ENCODE assay signal across 44 mouse cellular contexts in the genomic region with DNA sequence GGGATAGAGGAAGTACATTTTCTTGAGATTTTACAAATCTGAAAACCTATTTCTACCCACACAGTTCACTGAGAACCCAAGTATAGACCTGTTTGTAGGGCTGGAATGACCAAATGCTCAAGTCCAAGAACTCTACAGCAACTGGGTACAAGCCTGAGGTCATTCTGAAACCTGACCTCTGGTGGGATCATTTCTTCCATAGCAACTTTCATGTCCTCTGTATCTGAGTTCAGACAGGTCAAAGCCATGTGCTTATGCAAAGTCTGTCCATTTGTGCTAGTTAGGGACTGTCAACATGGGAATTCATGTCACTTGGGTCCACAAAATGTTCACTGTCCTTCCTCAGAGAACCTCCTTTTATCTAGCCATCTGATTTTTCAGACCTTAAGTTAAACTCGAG. TPM values are rescaled to one million over a fixed set of nuclear protein-coding genes. Genes with fewer than 3 reads are reported as not detected.
"Had no signal": no experiment of that assay in that cellular context is flagged by ENCODE, and none has a peak within 500 bp of the region (broad histone marks: within the 10 kb centered on the region; RNA-seq: fewer than 3 reads in every experiment).

No protein-coding gene starts in this region.

- H3K27ac ChIP-seq: limb, embryonic 10.5 days; limb, embryonic 12.5 days; limb, embryonic 13.5 days; limb, embryonic 15.5 days; liver, embryonic 12.5 days; liver, embryonic 13.5 days; liver, embryonic 14.5 days; liver, embryonic 15.5 days; lung, embryonic 15.5 days; macrophage; midbrain, embryonic 10.5 days; midbrain, embryonic 12.5 days; midbrain, embryonic 13.5 days; midbrain, embryonic 15.5 days had no signal

- H3K4me3 ChIP-seq: limb, embryonic 10.5 days; limb, embryonic 12.5 days; limb, embryonic 13.5 days; limb, embryonic 15.5 days; liver, embryonic 12.5 days; liver, embryonic 13.5 days; liver, embryonic 15.5 days; lung, embryonic 15.5 days; megakaryocyte, embryonic 14.5 days; midbrain, embryonic 10.5 days; midbrain, embryonic 12.5 days; midbrain, embryonic 13.5 days; midbrain, embryonic 15.5 days; myocyte had no signal

- H3K36me3 ChIP-seq: limb, embryonic 10.5 days; limb, embryonic 12.5 days; limb, embryonic 13.5 days; limb, embryonic 15.5 days; liver, embryonic 12.5 days; liver, embryonic 13.5 days; liver, embryonic 15.5 days; lung, embryonic 15.5 days; midbrain, embryonic 10.5 days; midbrain, embryonic 12.5 days; midbrain, embryonic 13.5 days; midbrain, embryonic 15.5 days had no signal

- H3K4me2 ChIP-seq: limb, embryonic 12.5 days; limb, embryonic 13.5 days; limb, embryonic 15.5 days; liver, embryonic 11.5 days; liver, embryonic 12.5 days; liver, embryonic 13.5 days; liver, embryonic 15.5 days; lung, embryonic 14.5 days; lung, embryonic 15.5 days; midbrain, embryonic 11.5 days; midbrain, embryonic 12.5 days; midbrain, embryonic 13.5 days; midbrain, embryonic 15.5 days had no signal

- H3K9me3 ChIP-seq: limb, embryonic 10.5 days; limb, embryonic 12.5 days; limb, embryonic 13.5 days; limb, embryonic 15.5 days; liver, embryonic 12.5 days; liver, embryonic 13.5 days; liver, embryonic 15.5 days; lung, embryonic 15.5 days; megakaryocyte, embryonic 14.5 days; midbrain, embryonic 10.5 days; midbrain, embryonic 12.5 days; midbrain, embryonic 13.5 days; midbrain, embryonic 15.5 days had no signal

- H3K27me3 ChIP-seq: limb, embryonic 12.5 days; limb, embryonic 13.5 days; limb, embryonic 15.5 days; liver, embryonic 12.5 days; liver, embryonic 13.5 days; liver, embryonic 15.5 days; lung, embryonic 15.5 days; midbrain, embryonic 12.5 days; midbrain, embryonic 13.5 days; midbrain, embryonic 15.5 days had no signal

- H3K9ac ChIP-seq: limb, embryonic 12.5 days; limb, embryonic 13.5 days; limb, embryonic 15.5 days; liver, embryonic 12.5 days; liver, embryonic 13.5 days; liver, embryonic 14.5 days; liver, embryonic 15.5 days; liver, postnatal 0 days; lung, embryonic 14.5 days; lung, embryonic 15.5 days; midbrain, embryonic 12.5 days; midbrain, embryonic 13.5 days; midbrain, embryonic 15.5 days had no signal

- H3K4me1 ChIP-seq: limb, embryonic 10.5 days; limb, embryonic 12.5 days; limb, embryonic 13.5 days; limb, embryonic 15.5 days; liver, embryonic 12.5 days; liver, embryonic 13.5 days; liver, embryonic 15.5 days; lung, embryonic 15.5 days; megakaryocyte, embryonic 14.5 days; midbrain, embryonic 10.5 days; midbrain, embryonic 12.5 days; midbrain, embryonic 13.5 days; midbrain, embryonic 15.5 days had no signal

- DNase-seq: left cerebral cortex, postnatal 4 days; liver; liver, embryonic 13.5 days; liver, postnatal 0 days; lung, adult 18-20 months; lung, adult 2 months; lung, embryonic 14.5 days; lung, postnatal 10 days; lung, postnatal 14 days; lung, postnatal 36 days; lung, postnatal 4 days; midbrain, embryonic 14.5 days had no signal

RNA-seq across cellular contexts. Expression of a gene that starts 42.4 kb away (rescaled TPM):
- total RNA-seq: left cerebral cortex, adult 8-10 months; left cerebral cortex, postnatal 10 days; left cerebral cortex, postnatal 14 days; left cerebral cortex, postnatal 25 days; left cerebral cortex, postnatal 36 days; left cerebral cortex, postnatal 4 days; liver, adult 2 months; megakaryocyte progenitor cell, adult 5-6 weeks; megakaryocyte, adult 5-6 weeks; megakaryocyte-erythroid progenitor cell, adult 5-6 weeks; midbrain, postnatal 0 days; monocyte, adult 5-6 weeks had no signal
- polyA plus RNA-seq: macrophage; midbrain, embryonic 11.5 days; midbrain, embryonic 12.5 days; midbrain, embryonic 13.5 days; midbrain, embryonic 14.5 days; midbrain, embryonic 16.5 days; midbrain, postnatal 0 days; myocyte; neural tube, embryonic 11.5 days had no signal

RNA-seq across cellular contexts. Expression of a gene that starts 46.5 kb away (rescaled TPM):
- total RNA-seq: liver, adult 2 months; megakaryocyte, adult 5-6 weeks; monocyte, adult 5-6 weeks had no signal
- polyA plus RNA-seq: limb, embryonic 11.5 days; liver, adult 2 months; liver, embryonic 12.5 days; lung, postnatal 0 days; midbrain, embryonic 10.5 days; myocyte had no signal
